Mouse (Mus musculus): ENCODE measurements around the gene Synpo2. TPM values are rescaled to one million over a fixed set of nuclear protein-coding genes. Genes with fewer than 3 reads are reported as not detected.

Synpo2 gene
- total and polyA plus RNA-seq, 2 experiments from 2014 or later, result 1.6 to 2.5 TPM

DNA sequence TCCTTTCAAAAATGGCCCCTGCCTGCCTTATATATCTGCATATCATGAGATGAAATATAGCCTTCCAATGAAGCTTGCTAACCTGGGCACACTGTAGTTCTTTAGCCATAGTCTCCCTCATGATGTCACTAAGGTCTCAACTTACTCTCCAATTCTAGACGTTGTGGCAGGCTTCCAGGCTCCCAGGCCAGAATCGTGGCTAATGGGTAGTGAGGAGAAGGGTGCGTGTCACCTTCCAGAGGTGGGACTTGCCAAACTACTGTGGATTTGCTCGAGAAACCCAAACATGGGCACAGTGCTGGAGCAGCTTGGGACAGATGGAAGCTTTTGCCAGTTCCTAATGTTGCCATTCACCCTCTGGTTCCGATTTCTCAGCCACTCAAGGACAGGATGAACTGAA is 69.5 kb downstream of the Synpo2 start:
- H3K4me2 ChIP-seq (ENCODE audit: low read depth), result no peak overlapping the region
- ATAC-seq, result no peak
- 50% methylated on average over 5 of the region's 5 CpGs for WGBS

DNA sequence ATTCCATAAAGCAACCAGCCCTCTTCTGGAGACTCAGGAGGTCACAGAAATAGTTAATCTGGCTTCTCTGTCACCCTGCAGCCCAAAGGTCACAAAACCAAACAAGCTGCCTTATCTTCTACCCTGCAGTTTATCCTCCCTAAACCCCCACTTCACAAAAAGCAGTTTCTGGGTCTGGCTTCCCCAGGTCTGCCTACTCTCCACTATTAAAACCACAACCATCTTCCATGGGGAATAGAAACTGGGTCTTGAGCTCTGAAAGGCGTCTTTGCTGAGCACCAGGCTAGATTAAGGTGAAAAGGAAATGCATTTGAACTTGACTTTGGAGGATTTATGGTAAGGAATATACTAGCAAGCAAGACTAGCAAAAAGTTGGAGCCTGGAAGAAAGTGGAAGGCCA is 71.8 kb downstream of the Synpo2 start:
- TF ChIP-seq CTCF (IDR thresholded peaks at IDR 0.05; ENCODE audit: low read depth), result no peak
- Histone ChIP-seq H3K4me3 (ENCODE audit: low read depth, low read length) (no peak overlapping the region), H3K9me3 (ENCODE audit: low read length) (no peaks in the 10 kb centered on the region), H3K4me1 (ENCODE audit: insufficient read depth) (no peaks in the 10 kb centered on the region), H3K4me2 (ENCODE audit: low read depth) (no peak overlapping the region), H3K36me3 (ENCODE audit: insufficient read depth) (no peaks in the 10 kb centered on the region), H3K27ac (ENCODE audit: low read depth, low read length) (no peak overlapping the region), H3K9ac (no peak overlapping the region), H3K27me3 (ENCODE audit: insufficient read depth, low read length) (no peaks in the 10 kb centered on the region)
- ATAC-seq (no peak), DNase-seq (no peak)
- WGBS, result 85% methylated on average over 1 of the region's 1 CpGs

More for the DNA sequence above, 69.5 kb downstream of the Synpo2 start:
- Histone ChIP-seq H3K36me3 (ENCODE audit: insufficient read depth) (no peaks in the 10 kb centered on the region), H3K27me3 (ENCODE audit: insufficient read depth, low read length) (no peaks in the 10 kb centered on the region), H3K9ac (no peak overlapping the region), H3K4me3 (ENCODE audit: low read depth, low read length) (no peak overlapping the region), H3K4me1 (ENCODE audit: insufficient read depth) (no peaks in the 10 kb centered on the region), H3K27ac (ENCODE audit: low read depth, low read length) (no peak overlapping the region), H3K9me3 (ENCODE audit: low read length) (no peaks in the 10 kb centered on the region)
- DNase-seq, result no peak
- TF ChIP-seq CTCF (IDR thresholded peaks at IDR 0.05; ENCODE audit: low read depth), result no peak

DNA sequence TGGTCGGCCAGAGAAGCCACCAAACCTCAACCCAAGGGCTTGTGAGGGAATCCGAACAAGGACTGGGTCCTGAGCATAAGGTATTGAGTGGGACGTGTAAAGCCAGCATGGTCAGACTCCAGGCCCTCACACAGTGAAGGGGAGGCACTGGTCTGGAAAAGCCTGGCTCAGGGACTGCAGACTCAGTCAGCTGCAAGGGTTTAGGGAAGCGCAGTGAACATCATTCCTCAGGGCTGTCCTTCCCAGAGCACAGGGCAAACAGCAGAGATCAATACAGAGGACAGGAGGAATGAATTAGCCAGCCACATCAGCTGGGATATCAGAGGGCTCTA is 72.8 kb downstream of the Synpo2 start:
- ATAC-seq, result no peak
- no peaks in the 10 kb centered on the region for H3K27me3 ChIP-seq (ENCODE audit: insufficient read depth, low read length)
- no peaks in the 10 kb centered on the region for H3K4me1 ChIP-seq (ENCODE audit: insufficient read depth)
- no peak overlapping the region for H3K27ac ChIP-seq (ENCODE audit: low read depth, low read length)
- H3K4me3 ChIP-seq (ENCODE audit: low read depth, low read length), result no peak overlapping the region
- no peak for DNase-seq
- WGBS, result 62% methylated on average over 4 of the region's 4 CpGs
- H3K4me2 ChIP-seq (ENCODE audit: low read depth), result no peak overlapping the region
- TF ChIP-seq CTCF (IDR thresholded peaks at IDR 0.05; ENCODE audit: low read depth), result no peak
- no peaks in the 10 kb centered on the region for H3K9me3 ChIP-seq (ENCODE audit: low read length)
- no peak overlapping the region for H3K9ac ChIP-seq
- no peaks in the 10 kb centered on the region for H3K36me3 ChIP-seq (ENCODE audit: insufficient read depth)

DNA sequence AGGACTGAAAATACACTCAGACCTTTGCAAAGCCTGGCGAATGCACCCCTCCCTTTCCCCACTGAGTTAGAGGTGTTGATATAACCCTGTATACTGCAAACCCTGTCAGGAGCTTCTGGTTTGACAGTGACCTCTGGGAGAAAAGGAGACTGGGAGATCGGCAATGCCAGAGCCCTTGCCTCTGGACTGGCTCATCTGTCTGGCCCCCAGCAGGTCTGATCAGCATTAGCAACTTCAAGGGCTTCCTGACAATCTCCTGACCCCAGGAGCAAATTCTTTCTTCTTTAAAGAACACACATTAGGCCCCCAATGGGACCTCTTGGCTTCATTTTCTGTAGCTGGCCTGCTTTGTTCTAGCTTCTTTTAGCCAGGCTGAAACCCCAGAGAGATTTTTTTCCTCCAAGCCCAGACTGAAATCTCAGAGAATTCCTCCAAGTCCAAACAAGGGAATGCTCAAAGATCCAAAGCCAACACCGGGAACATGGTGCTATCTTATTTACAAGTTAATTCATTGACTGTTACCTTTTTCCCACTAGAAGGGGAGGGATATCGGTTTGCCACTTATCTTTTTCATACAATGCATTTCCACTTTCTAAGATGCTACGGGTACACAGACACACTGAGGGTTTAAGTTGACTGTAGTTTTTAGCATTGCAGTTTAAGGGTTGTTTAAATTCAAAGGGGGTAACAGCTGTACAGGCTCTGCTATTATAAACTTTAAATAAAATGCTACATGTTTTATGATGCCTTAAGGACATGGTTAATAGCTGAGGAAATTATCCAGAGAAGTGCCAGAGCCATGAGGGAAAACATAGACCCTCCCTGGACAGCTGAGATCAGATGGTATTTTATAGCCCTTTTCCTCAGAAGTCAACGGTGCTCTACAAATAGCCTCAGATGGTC is 73.4 kb downstream of the Synpo2 start:
- H3K27ac ChIP-seq (ENCODE audit: low read depth, low read length), result no peak overlapping the region
- no peaks in the 10 kb centered on the region for H3K36me3 ChIP-seq (ENCODE audit: insufficient read depth)
- no peak for TF ChIP-seq CTCF (IDR thresholded peaks at IDR 0.05; ENCODE audit: low read depth)
- no peak overlapping the region for H3K9ac ChIP-seq
- no peak overlapping the region for H3K4me3 ChIP-seq (ENCODE audit: low read depth, low read length)
- WGBS, result 54% methylated on average over 6 of the region's 6 CpGs
- ATAC-seq, result no peak
- H3K4me1 ChIP-seq (ENCODE audit: insufficient read depth), result no peaks in the 10 kb centered on the region
- no peaks in the 10 kb centered on the region for H3K9me3 ChIP-seq (ENCODE audit: low read length)
- H3K27me3 ChIP-seq (ENCODE audit: insufficient read depth, low read length), result no peaks in the 10 kb centered on the region
- no peak for DNase-seq
- H3K4me2 ChIP-seq (ENCODE audit: low read depth), result no peak overlapping the region

DNA sequence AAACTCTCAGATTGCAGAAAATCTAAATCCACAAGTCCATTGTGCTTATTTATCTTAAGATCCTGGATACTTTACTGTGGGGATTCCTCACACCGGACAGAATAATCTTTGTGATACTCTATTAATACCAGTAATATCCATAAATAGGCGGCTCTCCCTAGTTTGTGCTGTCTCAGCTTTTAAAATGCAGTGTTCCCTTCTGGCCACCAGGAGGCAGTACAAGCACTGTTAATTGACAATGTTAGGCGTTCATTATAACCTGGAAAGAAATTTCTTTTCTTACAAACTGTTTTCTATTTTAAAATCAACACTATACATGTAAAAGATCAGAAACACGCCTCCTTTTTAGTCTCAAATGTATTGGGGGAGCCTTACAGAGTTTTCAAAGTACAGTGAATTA is 75.2 kb downstream of the Synpo2 start:
- Histone ChIP-seq H3K9ac (no peak overlapping the region), H3K36me3 (ENCODE audit: insufficient read depth) (no peaks in the 10 kb centered on the region), H3K4me1 (ENCODE audit: insufficient read depth) (no peaks in the 10 kb centered on the region), H3K4me3 (ENCODE audit: low read depth, low read length) (no peak overlapping the region), H3K27me3 (ENCODE audit: insufficient read depth, low read length) (no peaks in the 10 kb centered on the region), H3K9me3 (ENCODE audit: low read length) (no peaks in the 10 kb centered on the region), H3K27ac (ENCODE audit: low read depth, low read length) (no peak overlapping the region), H3K4me2 (ENCODE audit: low read depth) (no peak overlapping the region)
- 13% methylated on average over 4 of the region's 4 CpGs for WGBS
- ATAC-seq (peak; percentile 43; the same call in 1 of the 2 replicates), DNase-seq (peak; percentile 80)
- TF ChIP-seq CTCF (IDR thresholded peaks at IDR 0.05; ENCODE audit: low read depth), result peak; percentile 90

DNA sequence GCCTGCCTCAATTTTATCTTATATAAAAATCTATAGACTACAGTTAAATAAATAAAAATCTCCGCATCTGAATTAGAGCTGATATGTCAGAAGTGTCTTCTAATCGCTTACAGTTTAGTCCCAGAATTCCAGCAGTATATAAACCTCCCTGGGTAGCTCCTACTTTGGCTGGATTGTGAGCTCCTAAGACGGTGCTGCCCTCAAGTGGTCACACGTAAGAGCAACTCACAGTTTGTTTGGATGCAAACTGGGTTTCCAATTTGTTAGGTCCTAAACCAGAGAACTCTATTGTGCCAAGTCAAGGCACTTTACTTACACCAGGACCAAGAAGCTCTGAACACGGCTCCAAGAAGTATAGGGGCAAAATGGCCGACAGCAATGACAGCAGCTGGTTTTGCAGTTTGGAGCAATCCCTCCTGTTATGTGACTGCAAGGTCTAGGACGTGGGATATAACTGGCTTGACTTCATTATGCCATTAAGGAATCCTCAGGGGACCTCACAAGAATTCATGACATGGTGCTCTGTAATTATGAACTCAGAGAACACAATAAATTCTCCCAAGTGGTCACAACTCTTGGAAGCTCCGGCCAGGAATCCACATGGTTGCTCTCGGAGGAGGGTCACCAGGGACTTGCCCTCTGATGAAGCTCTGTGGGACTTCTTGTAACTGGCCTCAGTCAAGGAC is 76.7 kb downstream of the Synpo2 start:
- 39% methylated on average over 9 of the region's 9 CpGs for WGBS

DNA sequence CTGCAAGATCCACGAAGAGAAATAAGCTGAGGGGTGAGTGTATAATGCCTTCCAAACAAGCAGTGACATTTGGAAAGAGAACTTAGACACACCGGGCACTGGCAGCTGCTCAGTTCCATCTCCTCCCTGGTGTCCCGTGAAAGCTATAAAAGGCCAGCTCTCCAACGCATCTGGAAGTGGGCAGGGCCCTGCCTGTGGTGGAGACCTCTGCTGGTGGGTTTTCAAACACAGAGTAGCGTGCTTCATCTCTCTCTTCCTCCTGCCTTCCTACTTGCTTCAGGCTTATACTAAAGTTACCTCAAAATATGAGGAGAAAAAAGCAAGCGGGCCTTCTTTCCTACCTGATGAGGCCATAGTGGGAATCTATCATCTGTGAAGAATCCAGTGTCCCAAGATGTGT is 77.4 kb downstream of the Synpo2 start:
- H3K9me3 ChIP-seq (ENCODE audit: low read length), result no peaks in the 10 kb centered on the region
- 44% methylated on average over 6 of the region's 6 CpGs for WGBS
- no peaks in the 10 kb centered on the region for H3K36me3 ChIP-seq (ENCODE audit: insufficient read depth)
- H3K9ac ChIP-seq, result no peak overlapping the region
- DNase-seq (no peak), ATAC-seq (no peak)
- no peak overlapping the region for H3K27ac ChIP-seq (ENCODE audit: low read depth, low read length)
- H3K27me3 ChIP-seq (ENCODE audit: insufficient read depth, low read length), result no peaks in the 10 kb centered on the region
- H3K4me2 ChIP-seq (ENCODE audit: low read depth), result no peak overlapping the region
- no peaks in the 10 kb centered on the region for H3K4me1 ChIP-seq (ENCODE audit: insufficient read depth)
- H3K4me3 ChIP-seq (ENCODE audit: low read depth, low read length), result no peak overlapping the region
- peak; percentile 50 for TF ChIP-seq CTCF (IDR thresholded peaks at IDR 0.05; ENCODE audit: low read depth)

More for the DNA sequence above, 76.7 kb downstream of the Synpo2 start:
- H3K36me3 ChIP-seq (ENCODE audit: insufficient read depth), result no peaks in the 10 kb centered on the region
- H3K27me3 ChIP-seq (ENCODE audit: insufficient read depth, low read length), result no peaks in the 10 kb centered on the region
- H3K4me3 ChIP-seq (ENCODE audit: low read depth, low read length), result no peak overlapping the region
- peak; percentile 84 for TF ChIP-seq CTCF (IDR thresholded peaks at IDR 0.05; ENCODE audit: low read depth)
- H3K4me1 ChIP-seq (ENCODE audit: insufficient read depth), result no peaks in the 10 kb centered on the region
- no peak overlapping the region for H3K27ac ChIP-seq (ENCODE audit: low read depth, low read length)
- no peaks in the 10 kb centered on the region for H3K9me3 ChIP-seq (ENCODE audit: low read length)
- DNase-seq (peak; percentile 79), ATAC-seq (peak; percentile 85)
- no peak overlapping the region for H3K9ac ChIP-seq
- no peak overlapping the region for H3K4me2 ChIP-seq (ENCODE audit: low read depth)
